Mouse (Mus musculus) limb, embryonic 13.5 days (tissue): Measurements from ENCODE around the gene Nudt5. TPM values are rescaled to one million over a fixed set of nuclear protein-coding genes. Genes with fewer than 3 reads are reported as not detected.

Experiments used
- ATAC-seq: fragments of 200-750 bp; cut with Nextera tagmentation; 2 replicates; pipeline ENCODE4 v1.8.0; 2017; ENCODE audit warnings: low read depth, moderate number of reproducible peaks, moderate TSS enrichment; ENCODE audit not compliant: low FRiP score
- H3K27ac ChIP-seq: fragments of 300-500 bp; sonication (generic); 2 replicates; pipeline ENCODE4 v1.5.1; 2015; ENCODE audit warnings: inconsistent platforms, mild to moderate bottlenecking, moderate library complexity
- H3K27me3 ChIP-seq: fragments of 300-500 bp; sonication (generic); 2 replicates; pipeline ENCODE4 v1.6.1; 2015; ENCODE audit warnings: mild to moderate bottlenecking, inconsistent platforms
- H3K36me3 ChIP-seq: fragments of 300-500 bp; sonication (generic); 2 replicates; pipeline ENCODE4 v1.6.1; 2015; ENCODE audit warnings: inconsistent platforms, mild to moderate bottlenecking, moderate library complexity
- H3K4me1 ChIP-seq: fragments of 300-500 bp; sonication (generic); 2 replicates; pipeline ENCODE4 v1.6.1; 2015; ENCODE audit warnings: inconsistent platforms
- H3K4me2 ChIP-seq: fragments of 300-500 bp; sonication (generic); replicated peaks from 2 replicates; pipeline ENCODE4 v1.6.1; 2015; ENCODE audit warnings: inconsistent platforms, mild to moderate bottlenecking, moderate library complexity
- H3K4me3 ChIP-seq: fragments of 300-500 bp; sonication (generic); 2 replicates; pipeline ENCODE4 v1.5.1; 2015; ENCODE audit warnings: moderate library complexity, mild to moderate bottlenecking, inconsistent platforms
- H3K9ac ChIP-seq: fragments of 300-500 bp; sonication (generic); 2 replicates; pipeline ENCODE4 v1.6.1; 2015; ENCODE audit warnings: mild to moderate bottlenecking, inconsistent platforms
- H3K9me3 ChIP-seq: fragments of 300-500 bp; sonication (generic); 2 replicates; pipeline ENCODE4 v1.6.1; 2016; ENCODE audit warnings: inconsistent platforms
- WGBS: fragments of 180-500 bp; shearing (Covaris S2); methylation state at CpG from one replicate; pipeline ENCODE4 v1.1.7; 2015; 5-methylcytosine and 5-hydroxymethylcytosine counted together
- polyA plus RNA-seq: library from polyadenylated mRNA; unstranded; fragments of >200 nt; fragmentation: Nextera tagmentation; extraction: Ambion mirVana; gene quantifications from 2 replicates; pipeline ENCODE4 v1.2.1, GENCODE M21; 2015

Nudt5 gene
- polyA plus RNA-seq, 1 experiment from 2014 or later: 80.6 TPM

- no peak overlapping the region for H3K4me2 ChIP-seq
- no peak overlapping the region for H3K9ac ChIP-seq
- H3K27ac ChIP-seq: no peak overlapping the region
- no peak for ATAC-seq
- no peaks in the 10 kb centered on the region for H3K27me3 ChIP-seq
- H3K4me1 ChIP-seq: peaks cover 11% of the 10 kb centered on the region
- H3K9me3 ChIP-seq: no peaks in the 10 kb centered on the region
- H3K4me3 ChIP-seq: no peak overlapping the region
- WGBS: 62% methylated on average over 2 of the region's 2 CpGs
- peaks cover 58% of the 10 kb centered on the region for H3K36me3 ChIP-seq
Observed at GRCm38 (mm10) chr2:5889412-5889811, 44.6 kb downstream of the Nudt5 start.

- Histone ChIP-seq H3K27ac (no peak overlapping the region), H3K9ac (peak overlapping the region; percentile 91), H3K9me3 (no peaks in the 10 kb centered on the region), H3K36me3 (peaks cover 34% of the 10 kb centered on the region), H3K4me1 (peaks cover 11% of the 10 kb centered on the region), H3K4me3 (peak overlapping the region; percentile 85), H3K27me3 (no peaks in the 10 kb centered on the region), H3K4me2 (peak overlapping the region; percentile 73)
- 21% methylated on average over 11 of the region's 11 CpGs for WGBS
- ATAC-seq: no peak
Observed at GRCm38 (mm10) chr2:5894296-5894695, 49.5 kb downstream of the Nudt5 start.

- under 1% methylated on average over 62 of the region's 62 CpGs for WGBS
- Histone ChIP-seq H3K9ac (peak within 1 kb of the TSS; percentile 91), H3K4me1 (peaks cover 11% of the 10 kb centered on the region), H3K9me3 (no peaks in the 10 kb centered on the region), H3K27me3 (no peaks in the 10 kb centered on the region), H3K27ac (peak within 1 kb of the TSS; percentile 70; the same call in 1 of the 2 replicates), H3K36me3 (peaks cover 32% of the 10 kb centered on the region), H3K4me2 (peak within 1 kb of the TSS; percentile 73), H3K4me3 (peak within 1 kb of the TSS; percentile 85)
- ATAC-seq: peak; percentile 99
Observed at GRCm38 (mm10) chr2:5894843-5895570, 50.2 kb downstream of the Nudt5 start, which contains the start of gene Sec61a2. Gene Sec61a2 (minus strand): TSS chr2:5895432.

- Histone ChIP-seq H3K4me1 (no peaks in the 10 kb centered on the region), H3K36me3 (peaks cover 36% of the 10 kb centered on the region), H3K9ac (no peak overlapping the region), H3K4me2 (no peak overlapping the region), H3K9me3 (no peaks in the 10 kb centered on the region), H3K27ac (no peak overlapping the region), H3K4me3 (no peak overlapping the region), H3K27me3 (no peaks in the 10 kb centered on the region)
- 68% methylated on average over 5 of the region's 5 CpGs for WGBS
- ATAC-seq: no peak
Observed at GRCm38 (mm10) chr2:5900145-5900544, 55.3 kb downstream of the Nudt5 start.

GRCm38 (mm10) chr2:5906092-5906491, 61.3 kb downstream of the Nudt5 start:
- H3K27ac ChIP-seq: no peak overlapping the region
- no peak overlapping the region for H3K4me3 ChIP-seq
- H3K36me3 ChIP-seq: peaks cover 44% of the 10 kb centered on the region
- WGBS: 34% methylated on average over 5 of the region's 5 CpGs
- H3K4me2 ChIP-seq: no peak overlapping the region
- no peaks in the 10 kb centered on the region for H3K27me3 ChIP-seq
- no peaks in the 10 kb centered on the region for H3K4me1 ChIP-seq
- ATAC-seq: no peak
- no peak overlapping the region for H3K9ac ChIP-seq
- no peaks in the 10 kb centered on the region for H3K9me3 ChIP-seq

- no peaks in the 10 kb centered on the region for H3K4me1 ChIP-seq
- H3K27ac ChIP-seq: no peak overlapping the region
- no peak overlapping the region for H3K4me2 ChIP-seq
- no peak overlapping the region for H3K9ac ChIP-seq
- H3K27me3 ChIP-seq: no peaks in the 10 kb centered on the region
- H3K36me3 ChIP-seq: peaks cover 45% of the 10 kb centered on the region
- H3K4me3 ChIP-seq: no peak overlapping the region
- no peak for ATAC-seq
- no peaks in the 10 kb centered on the region for H3K9me3 ChIP-seq
- WGBS: 57% methylated on average over 3 of the region's 3 CpGs
Observed at GRCm38 (mm10) chr2:5906625-5907024, 61.8 kb downstream of the Nudt5 start.

- H3K9me3 ChIP-seq: no peaks in the 10 kb centered on the region
- no peak overlapping the region for H3K4me3 ChIP-seq
- no peaks in the 10 kb centered on the region for H3K4me1 ChIP-seq
- peaks cover 37% of the 10 kb centered on the region for H3K36me3 ChIP-seq
- H3K9ac ChIP-seq: no peak overlapping the region
- no peaks in the 10 kb centered on the region for H3K27me3 ChIP-seq
- H3K27ac ChIP-seq: no peak overlapping the region
- H3K4me2 ChIP-seq: no peak overlapping the region
- 75% methylated on average over 16 of the region's 16 CpGs for WGBS
- ATAC-seq: no peak; the same call in 1 of the 2 replicates
Observed at GRCm38 (mm10) chr2:5911282-5911965, 66.6 kb downstream of the Nudt5 start.

Other genes with a start within 250 kb of the Nudt5 start
- 2.4 and 2.9 TPM in 2 replicates for gene Camk1d, start 130.5 kb upstream of the Nudt5 start, polyA plus RNA-seq
- gene Cdc123, start 145 bp downstream of the Nudt5 start, polyA plus RNA-seq: 380 and 394 TPM in 2 replicates
- 1.9 and 2.0 TPM in 2 replicates for gene Gm13199, start 17.9 kb downstream of the Nudt5 start, polyA plus RNA-seq
- gene Sec61a2, start 50.4 kb downstream of the Nudt5 start, polyA plus RNA-seq: 115 and 119 TPM in 2 replicates
- 4.0 and 5.6 TPM in 2 replicates for gene Dhtkd1, start 97.8 kb downstream of the Nudt5 start, polyA plus RNA-seq
- gene Upf2, start 106.5 kb downstream of the Nudt5 start, polyA plus RNA-seq: 12.1 and 12.5 TPM in 2 replicates